Mouse (Mus musculus) heart, embryonic 13.5 days (tissue): ENCODE results near the gene Tssk2. TPM values are rescaled to one million over a fixed set of nuclear protein-coding genes. Genes with fewer than 3 reads are reported as not detected.

Source experiments
- ATAC-seq: fragments of 200-750 bp; cut with Nextera tagmentation; 2 replicates; pipeline ENCODE4 v1.8.0; 2017; ENCODE audit warnings: moderate TSS enrichment; ENCODE audit not compliant: insufficient number of reproducible peaks, low FRiP score, low TSS enrichment; ENCODE audit errors: extremely low read depth
- H3K27ac ChIP-seq: fragments of 300-500 bp; sonication (generic); replicated peaks from 2 replicates; pipeline ENCODE4 v1.5.1; 2015; ENCODE audit warnings: moderate library complexity, mild to moderate bottlenecking, inconsistent platforms
- H3K27me3 ChIP-seq: fragments of 300-500 bp; sonication (generic); replicated peaks from 2 replicates; pipeline ENCODE4 v1.6.1; 2015; ENCODE audit warnings: mild to moderate bottlenecking, inconsistent platforms
- H3K36me3 ChIP-seq: fragments of 300-500 bp; sonication (generic); 2 replicates; pipeline ENCODE4 v1.6.1; 2015; ENCODE audit warnings: mild to moderate bottlenecking, inconsistent platforms
- H3K4me1 ChIP-seq: fragments of 300-500 bp; sonication (generic); 2 replicates; pipeline ENCODE4 v1.6.1; 2015; ENCODE audit warnings: inconsistent platforms
- H3K4me2 ChIP-seq: fragments of 300-500 bp; sonication (generic); 2 replicates; pipeline ENCODE4 v1.6.1; 2015; ENCODE audit warnings: inconsistent platforms, mild to moderate bottlenecking, moderate library complexity
- H3K4me3 ChIP-seq: fragments of 300-500 bp; sonication (generic); 2 replicates; pipeline ENCODE4 v1.5.1; 2015; ENCODE audit warnings: moderate library complexity, mild to moderate bottlenecking, inconsistent platforms
- H3K9ac ChIP-seq: fragments of 300-500 bp; sonication (generic); 2 replicates; pipeline ENCODE4 v1.6.1; 2015; ENCODE audit warnings: inconsistent platforms, mild to moderate bottlenecking, moderate library complexity
- H3K9me3 ChIP-seq: fragments of 300-500 bp; sonication (generic); 2 replicates; pipeline ENCODE4 v1.6.1; 2016; ENCODE audit warnings: inconsistent platforms
- WGBS: fragments of 180-500 bp; shearing (Covaris S2); methylation state at CpG from one replicate; pipeline ENCODE4 v1.1.7; 2015; ENCODE audit warnings: mixed read lengths; 5-methylcytosine and 5-hydroxymethylcytosine counted together
- polyA plus RNA-seq: library from polyadenylated mRNA; unstranded; fragments of >200 nt; fragmentation: Nextera tagmentation; extraction: Ambion mirVana; gene quantifications from 2 replicates; pipeline ENCODE4 v1.2.1, GENCODE M21; 2015

Tssk2 gene
- polyA plus RNA-seq, result not detected in 2 replicates

DNA sequence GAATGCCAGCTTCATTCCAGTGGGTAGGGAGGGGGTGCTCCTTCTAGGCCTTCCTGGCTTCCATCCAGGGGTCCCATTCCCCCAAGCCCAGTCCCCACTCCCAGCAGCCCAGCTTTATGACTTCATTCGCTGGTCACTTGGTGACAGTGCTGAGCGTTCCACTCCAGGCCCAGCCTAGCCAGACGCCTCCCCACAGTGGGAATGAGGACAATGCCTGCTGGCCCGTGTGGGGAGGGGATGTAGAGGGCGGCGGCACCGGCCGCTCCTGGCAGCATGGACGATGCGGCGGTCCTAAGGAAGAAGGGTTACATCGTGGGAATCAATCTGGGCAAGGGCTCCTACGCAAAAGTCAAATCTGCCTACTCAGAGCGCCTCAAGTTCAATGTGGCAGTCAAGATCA is at the start of gene Tssk2, which contains the start of gene Dgcr2:
Gene Tssk2, plus strand, starts transcription at position 176 of the 400 bp plus-strand sequence.
Gene Dgcr2, minus strand, starts transcription at position 101 of the 400 bp plus-strand sequence.
- no peaks in the 10 kb centered on the region for H3K4me1 ChIP-seq
- 86% methylated on average over 14 of the region's 14 CpGs for WGBS
- ATAC-seq, result no peak
- H3K4me3 ChIP-seq, result no peak within 1 kb of the TSS
- no peak within 1 kb of the TSS for H3K4me2 ChIP-seq
- H3K27ac ChIP-seq, result no peak within 1 kb of the TSS
- peaks cover 55% of the 10 kb centered on the region for H3K36me3 ChIP-seq
- H3K27me3 ChIP-seq, result no peaks in the 10 kb centered on the region
- H3K9ac ChIP-seq, result no peak within 1 kb of the TSS
- no peaks in the 10 kb centered on the region for H3K9me3 ChIP-seq

GRCm38 (mm10) chr16:17848928-17849327 is 49.5 kb upstream of the Tssk2 start:
- Histone ChIP-seq H3K4me1 (no peaks in the 10 kb centered on the region), H3K27ac (no peak overlapping the region), H3K9me3 (no peaks in the 10 kb centered on the region), H3K9ac (no peak overlapping the region), H3K36me3 (peaks cover 95% of the 10 kb centered on the region), H3K4me3 (no peak overlapping the region), H3K4me2 (no peak overlapping the region), H3K27me3 (no peaks in the 10 kb centered on the region)
- 22% methylated on average over 1 of the region's 1 CpGs for WGBS
- ATAC-seq, result no peak

DNA sequence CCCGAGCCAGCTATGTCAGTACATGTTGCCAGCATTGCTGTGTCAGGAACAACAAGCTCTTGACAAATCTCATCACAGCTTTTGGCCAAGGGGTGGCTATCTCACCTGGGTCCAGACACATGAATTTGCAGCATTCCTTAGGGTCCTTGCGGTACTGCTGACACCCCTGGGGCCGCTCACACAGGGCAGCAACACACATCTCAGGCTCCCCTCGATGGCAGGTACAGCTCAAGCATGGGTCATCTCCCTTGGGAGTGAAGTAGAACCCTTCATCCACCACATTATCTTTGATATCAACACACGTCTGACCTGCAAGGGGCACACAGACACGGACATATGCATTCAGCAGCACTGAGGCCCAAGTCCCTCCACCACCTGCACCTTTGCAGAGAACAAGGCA is 49.0 kb upstream of the Tssk2 start:
- Histone ChIP-seq H3K36me3 (peaks cover 95% of the 10 kb centered on the region), H3K9me3 (no peaks in the 10 kb centered on the region), H3K9ac (no peak overlapping the region), H3K27me3 (no peaks in the 10 kb centered on the region), H3K27ac (no peak overlapping the region), H3K4me1 (no peaks in the 10 kb centered on the region), H3K4me2 (no peak overlapping the region), H3K4me3 (no peak overlapping the region)
- ATAC-seq, result no peak
- WGBS, result 79% methylated on average over 6 of the region's 6 CpGs

GRCm38 (mm10) chr16:17851331-17851730 is 47.1 kb upstream of the Tssk2 start:
- Histone ChIP-seq H3K4me1 (no peaks in the 10 kb centered on the region), H3K4me3 (no peak overlapping the region), H3K27ac (no peak overlapping the region), H3K36me3 (peaks cover 94% of the 10 kb centered on the region), H3K27me3 (no peaks in the 10 kb centered on the region), H3K9me3 (no peaks in the 10 kb centered on the region), H3K4me2 (no peak overlapping the region), H3K9ac (no peak overlapping the region)
- ATAC-seq, result no peak
- 94% methylated on average over 5 of the region's 5 CpGs for WGBS

GRCm38 (mm10) chr16:17851860-17852259 is 46.6 kb upstream of the Tssk2 start:
- H3K4me3 ChIP-seq, result no peak overlapping the region
- no peak for ATAC-seq
- no peak overlapping the region for H3K27ac ChIP-seq
- peaks cover 94% of the 10 kb centered on the region for H3K36me3 ChIP-seq
- H3K27me3 ChIP-seq, result no peaks in the 10 kb centered on the region
- no peaks in the 10 kb centered on the region for H3K9me3 ChIP-seq
- H3K4me1 ChIP-seq, result no peaks in the 10 kb centered on the region
- H3K4me2 ChIP-seq, result no peak overlapping the region
- H3K9ac ChIP-seq, result no peak overlapping the region
- 92% methylated on average over 1 of the region's 1 CpGs for WGBS

DNA sequence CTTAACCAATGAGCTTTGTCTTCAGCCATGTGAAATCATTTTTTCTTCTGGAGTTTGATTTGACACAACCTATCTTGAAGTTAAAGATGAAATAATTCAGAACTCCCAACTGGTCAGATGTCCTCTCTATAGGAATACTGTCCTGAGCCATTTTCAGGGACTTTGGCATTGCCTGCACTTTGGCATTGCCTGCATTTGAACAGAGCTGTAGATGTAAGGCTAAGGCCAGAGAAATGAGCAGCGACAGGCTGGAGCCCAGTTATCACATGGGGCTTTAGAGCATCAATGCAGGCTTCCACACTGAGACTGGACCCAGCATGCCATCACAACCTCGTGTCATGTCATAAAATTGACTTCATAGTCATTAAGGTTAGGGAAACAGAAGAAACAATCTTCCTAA is 45.2 kb upstream of the Tssk2 start:
- no peaks in the 10 kb centered on the region for H3K9me3 ChIP-seq
- ATAC-seq, result no peak
- 83% methylated on average over 2 of the region's 2 CpGs for WGBS
- no peak overlapping the region for H3K4me3 ChIP-seq
- no peak overlapping the region for H3K9ac ChIP-seq
- H3K27ac ChIP-seq, result no peak overlapping the region
- no peaks in the 10 kb centered on the region for H3K4me1 ChIP-seq
- no peaks in the 10 kb centered on the region for H3K27me3 ChIP-seq
- no peak overlapping the region for H3K4me2 ChIP-seq
- peaks cover 94% of the 10 kb centered on the region for H3K36me3 ChIP-seq

GRCm38 (mm10) chr16:17857157-17857556 is 41.3 kb upstream of the Tssk2 start:
- H3K4me2 ChIP-seq, result no peak overlapping the region
- no peaks in the 10 kb centered on the region for H3K9me3 ChIP-seq
- H3K4me3 ChIP-seq, result no peak overlapping the region
- 0 out of 2 replicates have a peak, but pooled peaks cover 3% of the 10 kb centered on the region for H3K4me1 ChIP-seq
- ATAC-seq, result no peak
- H3K27me3 ChIP-seq, result no peaks in the 10 kb centered on the region
- WGBS, result 90% methylated on average over 7 of the region's 7 CpGs
- no peak overlapping the region for H3K27ac ChIP-seq
- no peak overlapping the region for H3K9ac ChIP-seq
- peaks cover 91% of the 10 kb centered on the region for H3K36me3 ChIP-seq

- Histone ChIP-seq H3K9me3 (no peaks in the 10 kb centered on the region), H3K4me3 (no peak overlapping the region), H3K9ac (no peak overlapping the region), H3K4me1 (0 out of 2 replicates have a peak, but pooled peaks cover 4% of the 10 kb centered on the region), H3K4me2 (no peak overlapping the region), H3K27ac (no peak overlapping the region), H3K27me3 (no peaks in the 10 kb centered on the region), H3K36me3 (peaks cover 78% of the 10 kb centered on the region)
- no peak for ATAC-seq
Observed at GRCm38 (mm10) chr16:17858592-17858991, 39.8 kb upstream of the Tssk2 start.

DNA sequence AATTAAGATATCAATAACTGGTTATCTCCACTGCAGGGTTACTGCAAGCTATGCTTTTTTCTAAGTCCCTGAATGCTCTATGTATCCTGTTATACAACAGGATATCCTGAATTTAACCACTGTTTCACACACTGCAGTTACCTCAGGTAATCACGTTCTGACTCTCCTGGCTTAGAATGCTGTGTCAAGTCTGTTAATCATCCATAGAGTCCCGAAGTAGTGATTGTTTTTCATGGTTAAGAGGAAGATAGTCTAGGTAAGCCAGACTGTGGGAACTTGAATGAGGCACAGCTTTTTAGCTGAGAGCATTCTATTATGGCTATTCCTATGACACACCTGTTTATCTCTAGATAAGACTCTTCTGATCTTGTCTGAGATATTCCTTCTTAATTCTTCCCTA is 33.1 kb upstream of the Tssk2 start:
- Histone ChIP-seq H3K27me3 (no peaks in the 10 kb centered on the region), H3K36me3 (peaks cover 55% of the 10 kb centered on the region), H3K9me3 (no peaks in the 10 kb centered on the region), H3K9ac (no peak overlapping the region), H3K4me1 (peaks cover 13% of the 10 kb centered on the region; the same call in 1 of the 2 replicates), H3K4me3 (no peak overlapping the region), H3K4me2 (no peak overlapping the region), H3K27ac (no peak overlapping the region)
- WGBS, result 80% methylated on average over 2 of the region's 2 CpGs
- no peak for ATAC-seq

DNA sequence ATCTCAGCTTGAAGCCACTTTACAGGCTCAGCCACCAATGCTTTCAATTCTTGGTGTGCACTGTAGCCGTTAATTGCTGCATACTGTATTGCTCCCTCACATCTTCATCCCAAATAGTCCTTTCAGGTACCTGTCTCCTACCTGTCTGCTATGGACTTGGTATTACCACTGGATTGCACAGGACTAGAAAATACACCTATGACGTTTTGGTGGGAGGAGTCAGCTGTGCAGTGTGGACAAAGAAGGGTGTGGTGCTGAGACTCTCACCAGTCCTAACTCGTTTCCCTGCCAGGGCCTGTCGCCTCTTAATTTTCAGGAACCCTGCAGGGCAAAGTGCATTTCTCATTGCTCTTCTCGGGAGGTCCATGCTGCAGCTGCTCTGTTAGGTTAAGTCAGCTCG is 32.7 kb upstream of the Tssk2 start:
- Histone ChIP-seq H3K4me3 (no peak overlapping the region), H3K4me1 (peaks cover 14% of the 10 kb centered on the region), H3K9me3 (no peaks in the 10 kb centered on the region), H3K27ac (no peak overlapping the region), H3K9ac (no peak overlapping the region), H3K4me2 (no peak overlapping the region), H3K27me3 (no peaks in the 10 kb centered on the region), H3K36me3 (peaks cover 55% of the 10 kb centered on the region)
- no peak for ATAC-seq
- 70% methylated on average over 6 of the region's 6 CpGs for WGBS

- Histone ChIP-seq H3K9ac (no peak overlapping the region), H3K27ac (no peak overlapping the region), H3K9me3 (no peaks in the 10 kb centered on the region), H3K4me2 (no peak overlapping the region), H3K4me1 (peaks cover 59% of the 10 kb centered on the region), H3K27me3 (no peaks in the 10 kb centered on the region), H3K36me3 (peaks cover 46% of the 10 kb centered on the region), H3K4me3 (no peak overlapping the region)
- ATAC-seq, result no peak
- 33% methylated on average over 5 of the region's 5 CpGs for WGBS
Observed at GRCm38 (mm10) chr16:17871248-17871647, 27.2 kb upstream of the Tssk2 start.

DNA sequence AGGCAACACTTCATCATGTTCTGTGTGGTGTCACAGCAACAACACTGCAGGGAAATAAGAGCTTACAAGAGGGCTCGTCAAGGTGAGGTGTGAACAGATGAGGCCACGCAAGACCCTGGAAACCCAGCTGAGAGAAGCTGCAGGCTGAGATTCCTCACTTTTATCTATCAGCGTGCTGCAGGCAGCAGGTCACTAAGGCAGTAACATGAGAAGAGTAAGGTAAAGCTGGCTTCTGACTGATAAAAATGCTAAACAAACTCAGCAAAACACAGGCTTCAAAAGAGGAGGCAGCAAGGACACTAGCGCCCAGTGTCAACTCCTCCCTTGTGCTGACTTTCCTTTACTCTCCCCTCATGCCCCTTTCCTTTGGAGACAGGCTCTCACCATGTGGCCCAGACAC is 25.4 kb upstream of the Tssk2 start:
- 23% methylated on average over 4 of the region's 4 CpGs for WGBS
- ATAC-seq, result no peak
- no peaks in the 10 kb centered on the region for H3K27me3 ChIP-seq
- peak overlapping the region; percentile 58 for H3K27ac ChIP-seq
- H3K4me1 ChIP-seq, result peaks cover 60% of the 10 kb centered on the region
- no peaks in the 10 kb centered on the region for H3K9me3 ChIP-seq
- peaks cover 40% of the 10 kb centered on the region for H3K36me3 ChIP-seq
- no peak overlapping the region for H3K4me3 ChIP-seq
- H3K9ac ChIP-seq, result peak overlapping the region; percentile 62
- H3K4me2 ChIP-seq, result peak overlapping the region; percentile 13; the same call in 1 of the 2 replicates
